Mouse (Mus musculus): Measurements from ENCODE around the gene Eif4a1. TPM values are rescaled to one million over a fixed set of nuclear protein-coding genes. Genes with fewer than 3 reads are reported as not detected.

Eif4a1 gene
- polyA plus RNA-seq (2015; fragmentation: Nextera tagmentation; extraction: Ambion mirVana): 560 and 570 TPM in 2 replicates

DNA sequence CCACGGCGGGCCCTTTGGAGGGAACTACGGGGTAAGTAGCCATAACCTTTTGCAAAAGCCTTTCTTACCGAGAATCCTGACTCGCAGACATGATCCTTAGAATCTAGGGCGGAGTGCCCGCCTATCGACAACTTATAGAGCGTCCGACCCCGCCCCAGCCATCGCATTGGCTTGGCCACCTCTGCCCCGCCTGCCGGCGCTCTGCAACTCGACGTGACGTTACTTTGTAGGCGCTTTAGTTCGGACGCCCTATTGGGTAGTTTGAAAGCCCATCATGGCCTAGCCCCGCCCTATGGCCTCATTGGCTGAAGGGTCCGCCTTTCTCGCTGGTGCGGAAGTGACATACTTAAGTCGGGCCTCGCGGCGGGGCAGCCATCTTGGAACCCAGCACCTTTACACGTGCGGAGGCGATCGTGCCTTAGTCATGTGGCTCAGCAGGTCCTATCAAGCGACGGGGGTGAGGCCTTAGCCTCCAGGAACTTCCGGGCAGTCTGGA is at the start of gene Eif4a1:
Eif4a1 (minus strand) TSS at position 213 of the 496 bp plus-strand sequence.
- Histone ChIP-seq H3K36me3 (peaks cover 75% of the 10 kb centered on the region), H3K4me2 (replicated peaks) (peak within 1 kb of the TSS; percentile 99), H3K9me3 (no peaks in the 10 kb centered on the region), H3K27ac (peak within 1 kb of the TSS; percentile 97), H3K4me1 (peaks cover 28% of the 10 kb centered on the region), H3K27me3 (no peaks in the 10 kb centered on the region), H3K9ac (peak within 1 kb of the TSS; percentile 100), H3K4me3 (peak within 1 kb of the TSS; percentile 100)
- under 1% methylated on average over 36 of the region's 36 CpGs for WGBS
- peak; percentile 98 for ATAC-seq (ENCODE audit: low FRiP score, low read depth)

DNA sequence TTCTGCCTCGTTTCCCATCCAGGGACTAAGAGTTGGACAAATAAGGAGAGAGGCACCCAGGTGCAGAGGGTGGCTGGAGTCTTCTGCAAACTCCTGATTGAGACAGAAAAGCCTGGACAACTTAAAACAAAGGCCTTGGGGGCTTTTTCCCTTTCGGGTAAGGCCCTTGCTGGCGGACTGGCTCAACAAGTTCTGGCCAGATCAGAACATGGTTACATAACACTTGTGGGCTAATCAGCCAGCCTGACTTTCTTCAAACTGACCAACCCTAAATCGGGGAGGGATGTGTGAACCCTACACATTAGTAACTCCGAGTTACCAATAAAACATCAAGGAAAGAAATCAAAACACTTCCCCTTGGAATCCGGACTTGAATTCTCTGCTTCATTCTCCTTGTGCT is 48.6 kb upstream of the Eif4a1 start:
- no peaks in the 10 kb centered on the region for H3K27me3 ChIP-seq
- peaks cover 9% of the 10 kb centered on the region for H3K4me1 ChIP-seq
- 67% methylated on average over 6 of the region's 6 CpGs for WGBS
- no peaks in the 10 kb centered on the region for H3K9me3 ChIP-seq
- H3K27ac ChIP-seq: no peak overlapping the region
- no peak overlapping the region for H3K4me2 ChIP-seq (replicated peaks)
- H3K4me3 ChIP-seq: no peak overlapping the region
- no peak overlapping the region for H3K9ac ChIP-seq
- no peak for ATAC-seq (ENCODE audit: low FRiP score, low read depth)
- no peaks in the 10 kb centered on the region for H3K36me3 ChIP-seq

DNA sequence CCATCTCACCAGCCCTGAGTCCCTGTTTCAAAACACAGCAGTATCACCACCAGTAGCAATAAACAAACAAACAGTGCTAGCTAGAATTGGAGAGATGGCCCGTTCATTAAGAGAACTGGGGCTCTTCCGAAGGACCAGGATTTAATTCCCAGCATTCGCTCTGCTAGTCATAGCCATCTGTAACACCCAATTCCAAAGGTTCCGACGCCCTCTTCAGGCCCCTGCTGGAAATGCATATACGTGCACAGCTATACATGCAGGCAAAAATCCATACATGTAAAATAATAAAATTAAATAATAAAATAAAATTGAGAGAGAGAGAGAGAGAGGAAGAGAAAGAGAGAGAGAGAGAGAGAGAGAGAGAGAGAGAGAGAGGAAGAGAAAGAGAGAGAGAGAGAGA is 47.2 kb upstream of the Eif4a1 start:
- Histone ChIP-seq H3K27me3 (no peaks in the 10 kb centered on the region), H3K4me2 (replicated peaks) (no peak overlapping the region), H3K27ac (no peak overlapping the region), H3K36me3 (no peaks in the 10 kb centered on the region), H3K4me1 (peaks cover 17% of the 10 kb centered on the region), H3K4me3 (no peak overlapping the region), H3K9me3 (no peaks in the 10 kb centered on the region), H3K9ac (no peak overlapping the region)
- 74% methylated on average over 6 of the region's 6 CpGs for WGBS
- no peak for ATAC-seq (ENCODE audit: low FRiP score, low read depth)

DNA sequence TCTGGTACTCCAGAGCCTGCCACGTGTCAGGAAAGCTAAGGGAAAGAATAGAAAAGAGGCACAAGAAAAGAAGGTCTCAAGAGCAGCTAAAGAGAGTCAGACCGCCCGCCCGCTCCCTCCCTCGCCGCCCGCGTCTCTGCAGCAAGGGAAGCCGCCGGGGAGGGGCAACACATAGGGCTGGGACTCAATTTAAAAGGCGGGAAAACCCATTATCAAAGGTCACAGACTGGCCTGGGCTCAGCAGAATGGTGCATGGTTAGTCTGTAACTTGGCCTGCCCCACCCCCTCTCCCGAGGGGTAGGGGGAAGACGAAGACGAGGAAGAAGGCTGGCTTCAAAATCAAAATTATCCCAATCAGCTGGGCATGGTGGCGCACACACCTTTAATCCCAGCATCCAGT is 46.4 kb upstream of the Eif4a1 start:
- H3K9me3 ChIP-seq: no peaks in the 10 kb centered on the region
- peaks cover 17% of the 10 kb centered on the region for H3K4me1 ChIP-seq
- no peak overlapping the region for H3K27ac ChIP-seq
- H3K9ac ChIP-seq: no peak overlapping the region
- H3K36me3 ChIP-seq: no peaks in the 10 kb centered on the region
- H3K4me3 ChIP-seq: no peak overlapping the region
- WGBS: 30% methylated on average over 15 of the region's 15 CpGs
- ATAC-seq (ENCODE audit: low FRiP score, low read depth): no peak
- no peaks in the 10 kb centered on the region for H3K27me3 ChIP-seq
- no peak overlapping the region for H3K4me2 ChIP-seq (replicated peaks)

DNA sequence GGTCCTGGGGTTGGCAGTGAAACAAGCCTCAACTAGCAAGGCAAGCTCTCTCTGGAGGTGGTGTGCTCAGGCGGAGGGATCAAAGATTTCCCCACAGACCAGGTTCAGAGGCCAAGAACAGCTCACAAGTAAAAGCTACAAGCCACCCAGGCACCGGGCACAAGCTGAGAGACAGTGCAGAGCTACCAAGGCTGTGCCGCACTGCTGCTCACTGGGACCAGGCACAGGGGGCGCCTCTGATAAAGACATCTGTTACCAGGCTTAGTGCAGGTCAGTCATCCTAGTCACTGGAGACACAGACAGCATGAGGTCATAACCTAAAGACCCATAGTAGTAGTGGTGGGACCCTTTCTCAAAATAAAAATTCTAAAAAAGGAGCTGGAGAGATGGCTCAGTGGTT is 44.7 kb upstream of the Eif4a1 start:
- WGBS: 77% methylated on average over 4 of the region's 4 CpGs
- Histone ChIP-seq H3K27me3 (no peaks in the 10 kb centered on the region), H3K4me3 (no peak overlapping the region), H3K9me3 (no peaks in the 10 kb centered on the region), H3K27ac (no peak overlapping the region), H3K4me1 (peaks cover 17% of the 10 kb centered on the region), H3K36me3 (no peaks in the 10 kb centered on the region), H3K4me2 (replicated peaks) (no peak overlapping the region), H3K9ac (no peak overlapping the region)
- no peak for ATAC-seq (ENCODE audit: low FRiP score, low read depth)

DNA sequence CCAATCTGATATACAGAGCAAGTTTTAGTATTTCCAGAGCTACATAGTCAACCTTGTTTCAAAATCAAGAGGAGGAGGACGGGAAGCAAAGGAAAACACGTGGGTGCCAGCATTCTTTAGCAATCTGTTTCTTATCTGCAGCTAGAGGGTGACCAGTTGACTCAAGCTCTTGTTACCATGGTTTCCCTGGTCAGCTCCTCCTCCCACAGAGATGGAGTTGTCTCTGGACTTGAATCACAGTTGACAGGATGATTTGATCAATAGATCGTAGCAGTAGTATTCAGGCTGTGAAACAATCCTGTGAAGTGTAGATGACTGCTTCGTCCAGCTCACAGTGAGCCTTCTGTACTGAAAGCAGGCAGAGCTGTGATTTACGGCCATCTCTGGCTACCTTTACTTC is 43.7 kb upstream of the Eif4a1 start:
- Histone ChIP-seq H3K9me3 (no peaks in the 10 kb centered on the region), H3K36me3 (no peaks in the 10 kb centered on the region), H3K4me1 (peaks cover 17% of the 10 kb centered on the region), H3K4me3 (no peak overlapping the region), H3K9ac (no peak overlapping the region), H3K27me3 (no peaks in the 10 kb centered on the region), H3K4me2 (replicated peaks) (peak overlapping the region; percentile 4; the same call in 1 of the 2 replicates), H3K27ac (peak overlapping the region; percentile 39; the same call in 1 of the 2 replicates)
- 14% methylated on average over 5 of the region's 5 CpGs for WGBS
- no peak for ATAC-seq (ENCODE audit: low FRiP score, low read depth)

DNA sequence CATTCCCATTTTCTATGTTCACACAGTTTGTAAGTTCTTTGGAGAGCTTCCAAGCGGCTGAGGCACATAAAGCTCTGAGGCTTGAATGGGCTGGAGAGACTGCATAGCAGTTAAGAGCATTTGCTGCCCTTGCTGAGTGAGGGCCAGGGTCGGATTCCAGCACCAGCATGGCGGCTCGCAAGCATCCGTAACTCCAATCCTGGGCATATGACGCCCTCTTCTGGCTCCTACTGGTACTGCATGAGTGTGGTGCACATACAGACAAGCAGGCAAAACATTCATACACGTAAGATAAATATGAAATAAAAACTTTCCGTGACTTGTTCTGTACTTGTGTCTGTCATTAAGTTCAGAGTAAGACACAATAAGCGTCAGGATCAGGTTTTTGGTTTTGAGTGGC is 43.3 kb upstream of the Eif4a1 start:
- no peak overlapping the region for H3K4me3 ChIP-seq
- H3K9me3 ChIP-seq: no peaks in the 10 kb centered on the region
- H3K4me1 ChIP-seq: peaks cover 17% of the 10 kb centered on the region
- no peak overlapping the region for H3K9ac ChIP-seq
- 56% methylated on average over 9 of the region's 9 CpGs for WGBS
- H3K27me3 ChIP-seq: no peaks in the 10 kb centered on the region
- ATAC-seq (ENCODE audit: low FRiP score, low read depth): no peak
- H3K4me2 ChIP-seq (replicated peaks): peak overlapping the region; percentile 4; the same call in 1 of the 2 replicates
- H3K27ac ChIP-seq: peak overlapping the region; percentile 39
- no peaks in the 10 kb centered on the region for H3K36me3 ChIP-seq

DNA sequence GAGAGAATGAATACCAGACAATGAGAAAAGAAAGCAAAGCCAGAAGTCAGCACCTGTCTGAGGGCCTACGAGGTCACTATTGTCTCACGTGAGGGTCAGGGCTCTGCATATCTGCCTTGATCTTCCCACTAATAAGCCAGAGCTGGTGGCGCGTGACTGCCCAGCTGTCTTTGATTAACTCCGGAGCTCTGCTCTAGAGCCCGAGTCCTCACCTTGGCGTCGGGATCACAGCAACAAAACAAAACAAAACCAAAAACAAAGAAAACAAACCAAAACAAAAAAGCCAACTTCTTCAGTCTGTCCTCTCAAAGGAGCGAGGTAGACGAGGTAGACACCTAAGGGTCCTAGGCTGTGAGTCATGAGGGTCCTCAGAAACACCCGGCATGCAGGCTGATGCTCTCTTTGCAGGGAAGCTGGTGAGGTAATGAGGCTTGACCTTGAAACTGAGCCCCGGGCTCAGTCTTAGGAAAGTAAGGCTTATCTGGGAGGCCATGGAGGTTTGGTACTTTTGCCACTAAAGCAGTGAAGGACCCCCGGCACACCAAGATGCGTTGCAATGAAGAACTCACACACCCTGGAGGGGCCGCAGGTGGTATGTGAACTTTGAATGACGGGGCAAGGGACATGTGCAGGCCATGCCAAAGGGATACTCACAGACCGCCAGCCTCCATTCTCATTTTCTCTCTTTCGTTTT is 42.6 kb upstream of the Eif4a1 start:
- Histone ChIP-seq H3K4me2 (replicated peaks) (peak overlapping the region; percentile 25; the same call in 1 of the 2 replicates), H3K27me3 (no peaks in the 10 kb centered on the region), H3K9ac (no peak overlapping the region), H3K36me3 (no peaks in the 10 kb centered on the region), H3K9me3 (no peaks in the 10 kb centered on the region), H3K4me3 (no peak overlapping the region), H3K27ac (no peak overlapping the region; the same call in 1 of the 2 replicates), H3K4me1 (peaks cover 19% of the 10 kb centered on the region)
- no peak for ATAC-seq (ENCODE audit: low FRiP score, low read depth)
- 45% methylated on average over 18 of the region's 18 CpGs for WGBS

DNA sequence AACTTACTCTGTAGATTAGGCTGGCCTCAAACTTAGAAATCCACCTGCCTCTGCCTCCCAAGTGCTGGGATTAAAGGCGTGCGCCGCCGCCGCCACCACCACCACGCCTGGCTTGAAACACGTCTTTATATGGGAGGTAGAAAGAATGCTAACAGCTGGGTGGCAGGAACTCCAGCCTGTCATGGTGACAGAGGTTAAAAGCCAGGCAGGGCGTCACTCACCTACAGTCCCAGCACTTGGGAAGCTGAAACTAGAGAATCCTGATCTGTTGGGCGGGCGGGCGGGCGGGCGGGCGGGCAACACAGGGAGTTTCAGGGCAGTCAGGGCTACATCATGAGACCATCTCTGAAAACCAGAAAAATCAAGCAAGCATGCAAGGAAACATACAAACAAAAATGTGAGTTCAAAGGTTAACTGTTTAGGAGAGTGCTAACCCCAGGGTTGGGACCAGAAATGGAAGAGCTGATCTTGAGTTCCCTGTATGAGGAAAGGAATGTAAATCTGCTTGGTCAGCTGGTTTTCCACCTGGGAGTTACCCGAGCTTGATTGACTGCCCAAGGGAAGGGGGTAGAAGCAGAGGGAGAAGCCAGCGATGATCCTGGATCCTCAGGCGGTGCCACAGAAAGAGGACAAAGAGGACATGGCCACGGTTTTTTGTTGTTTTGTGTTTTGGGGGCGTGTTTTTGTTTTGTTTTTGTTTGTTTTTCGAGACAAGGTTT is 40.9 kb upstream of the Eif4a1 start:
- H3K9ac ChIP-seq: no peak overlapping the region
- peaks cover 25% of the 10 kb centered on the region for H3K4me1 ChIP-seq
- WGBS: 76% methylated on average over 20 of the region's 20 CpGs
- no peak overlapping the region for H3K27ac ChIP-seq
- H3K27me3 ChIP-seq: no peaks in the 10 kb centered on the region
- no peaks in the 10 kb centered on the region for H3K36me3 ChIP-seq
- no peaks in the 10 kb centered on the region for H3K9me3 ChIP-seq
- no peak for ATAC-seq (ENCODE audit: low FRiP score, low read depth)
- H3K4me2 ChIP-seq (replicated peaks): no peak overlapping the region
- no peak overlapping the region for H3K4me3 ChIP-seq

DNA sequence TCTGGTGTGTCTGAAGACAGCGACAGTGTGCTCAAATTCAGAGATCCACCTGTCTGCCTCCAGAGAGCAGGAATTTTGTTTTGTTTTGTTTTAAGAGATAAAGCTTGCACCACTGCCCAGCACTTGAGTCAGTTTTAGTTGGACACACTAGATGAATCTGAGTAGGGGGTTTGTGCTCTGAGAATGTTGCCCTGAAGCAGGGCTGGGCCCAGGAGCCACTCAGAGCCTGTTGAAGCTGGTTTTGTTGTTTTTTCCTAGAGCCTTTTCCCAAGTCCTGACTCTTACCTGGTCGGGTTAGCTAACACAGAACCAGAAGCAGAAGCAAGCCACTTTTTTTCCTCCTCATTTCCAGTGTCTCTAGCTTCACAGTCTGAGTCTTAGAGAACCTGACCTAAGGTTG is 38.9 kb upstream of the Eif4a1 start:
- Histone ChIP-seq H3K4me3 (no peak overlapping the region), H3K9me3 (no peaks in the 10 kb centered on the region), H3K27me3 (no peaks in the 10 kb centered on the region), H3K36me3 (no peaks in the 10 kb centered on the region), H3K27ac (no peak overlapping the region), H3K4me1 (peaks cover 22% of the 10 kb centered on the region), H3K9ac (no peak overlapping the region), H3K4me2 (replicated peaks) (no peak overlapping the region)
- 78% methylated on average over 2 of the region's 2 CpGs for WGBS
- ATAC-seq (ENCODE audit: low FRiP score, low read depth): no peak

DNA sequence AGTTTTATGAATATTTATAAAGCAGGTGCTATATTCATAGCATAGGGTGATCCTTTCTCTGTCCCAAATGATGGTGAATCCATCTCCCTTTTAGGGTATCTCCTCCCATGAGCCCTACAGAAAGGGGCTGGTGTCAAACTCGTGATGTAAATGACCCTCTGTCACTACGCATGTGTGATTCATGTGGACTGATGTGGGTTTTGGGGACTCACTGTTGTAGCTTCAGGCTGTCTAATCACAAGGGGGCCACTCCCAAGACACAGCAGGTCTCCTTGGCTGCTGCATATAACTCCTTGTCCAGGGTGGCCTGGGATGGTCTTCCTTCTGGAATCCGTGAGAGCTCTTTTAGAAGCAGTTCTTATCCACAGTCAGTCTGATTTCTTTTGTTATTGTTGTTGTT is 38.2 kb upstream of the Eif4a1 start:
- no peak for ATAC-seq (ENCODE audit: low FRiP score, low read depth)
- Histone ChIP-seq H3K4me2 (replicated peaks) (no peak overlapping the region), H3K36me3 (no peaks in the 10 kb centered on the region), H3K9me3 (no peaks in the 10 kb centered on the region), H3K4me3 (no peak overlapping the region), H3K4me1 (peaks cover 18% of the 10 kb centered on the region), H3K9ac (no peak overlapping the region), H3K27me3 (no peaks in the 10 kb centered on the region), H3K27ac (no peak overlapping the region)
- 83% methylated on average over 3 of the region's 3 CpGs for WGBS

Measured in limb, embryonic 13.5 days (tissue).